Mouse (Mus musculus) right cerebral cortex, postnatal 14 days (tissue): ENCODE data around the gene Ddx28.
"Not testable (repeated sequence)": the region's sequence is repeated elsewhere in the genome, so short reads cannot be mapped to it uniquely, and the experiment has no call there.

Experiments used
- DNase-seq: peaks from one replicate; pipeline ENCODE4 v3.0.0; 2022

Gene Ddx28

DNA sequence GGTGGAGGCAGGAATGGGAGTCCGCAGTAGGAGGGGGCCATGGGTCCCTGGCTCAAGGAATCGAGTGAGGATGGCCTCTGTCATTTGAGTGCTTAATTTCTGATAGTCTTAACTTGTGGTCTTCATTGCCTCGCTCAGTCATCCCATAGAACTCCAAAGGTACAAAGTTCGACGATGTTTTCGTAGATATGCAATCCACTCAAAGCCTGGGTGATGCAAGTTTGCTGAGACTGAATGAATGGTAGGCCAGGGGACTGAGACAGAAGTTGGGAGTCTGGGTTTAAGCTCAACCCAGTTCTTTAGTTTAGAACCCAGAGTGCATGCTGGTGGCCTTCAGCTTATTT lies at the start of gene Ddx28:
Gene Ddx28, minus strand, starts transcription at position 240 of the 344 bp plus-strand sequence.
- no peak for DNase-seq

DNA sequence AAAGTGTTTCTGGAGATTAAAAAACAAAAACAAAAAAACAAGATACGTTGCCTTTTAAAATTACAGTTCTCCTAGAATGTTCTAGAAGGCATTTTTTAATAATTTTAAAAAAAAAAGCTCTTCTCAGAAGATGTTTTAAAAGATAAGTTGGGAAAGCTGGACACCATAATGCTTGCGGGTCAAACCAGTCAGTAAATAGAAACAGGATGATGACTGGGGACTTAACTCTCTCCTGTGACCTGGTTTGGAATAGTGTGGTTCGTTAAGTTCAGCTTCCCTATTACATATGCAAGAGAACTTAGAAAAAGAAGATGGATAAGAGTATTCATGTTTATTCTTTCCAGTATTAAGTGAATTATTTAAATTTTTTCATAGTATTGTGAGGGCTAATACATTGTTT lies 48.8 kb upstream of the Ddx28 start:
- no peak for DNase-seq

DNA sequence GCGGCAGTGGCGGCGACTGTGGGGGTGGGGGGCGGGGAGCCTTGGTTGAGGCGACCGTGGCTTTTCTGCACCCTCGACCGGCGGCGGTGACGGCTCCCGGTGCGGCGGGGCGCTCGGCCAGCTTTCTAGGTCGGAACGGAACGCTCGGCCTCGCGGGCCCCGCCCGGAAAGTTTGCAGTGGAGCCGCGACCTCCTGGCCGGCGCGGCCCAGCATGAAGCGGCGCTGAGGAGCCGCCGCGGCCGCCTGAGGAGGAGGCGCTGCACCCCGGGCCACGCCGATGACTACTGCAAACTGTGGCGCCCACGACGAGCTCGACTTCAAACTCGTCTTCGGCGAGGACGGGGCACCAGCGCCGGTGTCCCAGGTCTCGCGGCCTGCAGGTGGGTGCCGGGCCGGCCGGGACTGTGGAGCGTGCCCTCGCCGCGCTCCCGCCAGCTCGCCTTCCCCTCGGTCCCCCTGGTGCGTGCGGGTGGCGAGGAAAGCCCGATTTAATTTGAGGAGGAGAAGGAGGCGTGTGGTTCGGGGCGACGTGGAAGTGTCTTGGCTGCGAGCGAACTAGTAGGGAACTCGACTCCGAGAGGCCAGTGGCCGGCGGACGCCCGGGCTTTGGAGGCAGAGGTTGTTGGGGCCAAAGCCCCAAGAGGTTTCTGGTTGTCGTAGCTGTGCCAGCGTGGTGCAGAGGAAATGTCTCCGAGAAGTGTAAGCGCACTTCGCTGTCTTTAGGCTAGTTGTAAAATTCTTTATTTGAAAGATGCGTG lies 48.1 kb upstream of the Ddx28 start:
- no peak for DNase-seq

DNA sequence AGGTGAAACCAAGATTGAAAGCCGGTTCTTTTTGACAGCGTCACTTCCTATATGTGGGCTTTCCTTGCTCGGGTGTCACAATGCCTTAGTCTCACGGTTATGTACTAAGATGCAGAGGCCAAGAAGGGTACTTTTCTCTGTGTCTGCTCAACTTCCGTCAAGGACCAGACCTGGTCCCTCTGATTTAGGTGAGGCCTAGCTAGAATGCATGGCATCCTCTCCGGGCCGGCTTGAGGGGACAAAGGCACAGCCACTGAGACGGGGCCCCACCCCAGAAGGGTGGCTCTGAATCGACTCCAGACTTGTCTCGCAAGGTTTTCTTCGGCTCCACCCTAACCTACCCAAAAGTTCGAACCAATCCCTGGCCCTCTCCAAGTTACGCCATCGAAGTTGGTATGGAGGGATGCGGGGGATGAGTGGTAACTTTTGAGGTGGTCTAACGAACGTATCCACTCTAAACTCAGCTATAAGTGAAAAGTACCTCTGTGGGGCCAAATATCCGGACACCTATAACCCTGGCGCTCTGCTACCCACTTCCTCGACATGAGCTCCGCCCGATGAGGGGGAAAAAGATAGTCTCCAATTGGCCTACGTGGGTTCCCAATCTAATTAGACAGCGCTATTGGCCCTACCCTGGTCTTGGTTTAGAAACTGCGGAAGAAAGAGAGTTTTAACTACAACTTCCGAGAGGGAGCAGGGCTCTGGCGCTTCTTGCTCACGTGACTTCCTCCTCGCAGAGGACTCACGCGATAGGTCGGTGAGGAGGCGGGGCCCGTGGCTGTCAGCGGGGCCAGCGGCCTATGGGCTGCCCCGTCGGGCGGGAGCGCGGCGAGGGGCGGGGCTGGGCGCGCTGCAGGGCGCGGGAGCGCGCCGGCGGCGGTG lies 47.3 kb upstream of the Ddx28 start, which contains the start of gene Nfatc3:
Gene Nfatc3, plus strand, starts transcription at position 110 of the 882 bp plus-strand sequence.
- DNase-seq: peak; percentile 95

- no peak for DNase-seq
Measured at GRCm38 (mm10) chr8:106056455-106056982, 44.8 kb upstream of the Ddx28 start.

GRCm38 (mm10) chr8:106055038-106055437 lies 43.4 kb upstream of the Ddx28 start:
- DNase-seq: no peak

DNA sequence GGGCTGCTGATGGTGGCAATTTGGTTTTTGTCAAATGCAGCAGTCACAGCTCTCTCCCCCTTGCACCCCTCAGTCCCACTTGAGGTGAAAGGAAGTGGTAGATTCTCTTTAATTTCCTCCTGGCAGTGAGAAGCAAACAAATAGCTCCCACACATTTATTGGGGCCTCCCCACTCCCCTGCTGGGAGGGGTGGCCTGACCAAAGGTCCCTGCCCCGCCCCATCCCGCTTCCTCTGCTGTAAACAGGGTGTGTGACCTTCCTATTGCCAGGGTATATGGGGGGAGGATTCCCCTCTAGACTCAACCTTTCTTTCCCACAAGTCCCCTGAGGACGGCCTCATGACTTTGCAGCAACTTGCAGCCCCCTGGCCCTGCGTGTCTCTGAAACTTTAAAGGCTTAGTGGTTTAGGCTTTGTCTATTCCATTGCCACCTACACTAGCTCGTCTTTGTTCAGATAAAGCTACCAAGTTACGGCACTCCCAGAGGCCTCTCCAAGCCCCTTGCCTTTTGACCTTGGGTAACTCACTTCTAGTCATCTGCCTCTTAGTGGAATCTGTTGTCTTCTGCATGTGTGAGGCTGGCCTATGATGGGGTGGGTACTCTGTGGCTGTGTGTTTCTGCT lies 42.6 kb upstream of the Ddx28 start:
- DNase-seq: no peak

GRCm38 (mm10) chr8:106052510-106053089 lies 40.9 kb upstream of the Ddx28 start:
- no peak for DNase-seq

DNA sequence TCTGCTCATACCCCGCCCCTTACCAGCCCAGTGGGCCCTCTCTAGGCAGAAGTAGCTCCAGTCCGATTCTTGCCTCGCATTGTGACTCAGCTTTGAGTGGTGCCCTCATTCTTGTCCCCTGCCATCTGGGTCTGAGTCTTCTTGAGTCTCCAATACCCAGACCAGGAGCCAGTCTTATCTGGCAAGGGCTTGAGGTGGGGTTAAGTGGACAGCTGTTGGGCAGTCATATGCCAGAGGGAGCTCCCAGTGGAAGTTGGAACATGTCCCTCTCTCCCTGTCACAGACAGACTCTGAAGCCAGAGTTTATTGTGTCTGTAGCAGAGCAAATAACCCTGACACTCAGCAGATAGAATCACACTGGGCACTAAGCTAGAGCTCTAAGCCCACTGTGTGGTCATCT lies 39.4 kb upstream of the Ddx28 start:
- DNase-seq: no peak

DNA sequence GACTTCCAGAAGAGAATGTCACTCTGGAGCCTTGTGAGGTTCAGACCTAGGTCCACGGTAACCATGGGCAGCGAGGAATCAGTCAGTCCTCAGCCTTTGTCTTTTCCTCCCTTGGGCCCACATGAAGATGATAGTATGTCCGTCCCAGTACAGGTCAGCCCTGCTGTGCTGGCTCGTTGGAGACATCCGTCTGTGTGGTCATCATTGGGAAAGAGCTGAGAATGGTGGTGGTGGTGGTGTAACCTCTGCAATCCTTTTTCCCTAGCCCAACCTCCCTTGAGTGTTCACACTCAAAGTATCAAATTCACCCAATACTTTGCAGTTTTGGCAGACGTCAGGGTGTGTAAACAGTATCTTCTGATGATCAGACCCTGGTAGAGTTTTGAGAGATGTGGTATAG lies 38.2 kb upstream of the Ddx28 start:
- DNase-seq: no peak

- DNase-seq: no peak
Measured at GRCm38 (mm10) chr8:106047854-106048630, 36.4 kb upstream of the Ddx28 start.

DNA sequence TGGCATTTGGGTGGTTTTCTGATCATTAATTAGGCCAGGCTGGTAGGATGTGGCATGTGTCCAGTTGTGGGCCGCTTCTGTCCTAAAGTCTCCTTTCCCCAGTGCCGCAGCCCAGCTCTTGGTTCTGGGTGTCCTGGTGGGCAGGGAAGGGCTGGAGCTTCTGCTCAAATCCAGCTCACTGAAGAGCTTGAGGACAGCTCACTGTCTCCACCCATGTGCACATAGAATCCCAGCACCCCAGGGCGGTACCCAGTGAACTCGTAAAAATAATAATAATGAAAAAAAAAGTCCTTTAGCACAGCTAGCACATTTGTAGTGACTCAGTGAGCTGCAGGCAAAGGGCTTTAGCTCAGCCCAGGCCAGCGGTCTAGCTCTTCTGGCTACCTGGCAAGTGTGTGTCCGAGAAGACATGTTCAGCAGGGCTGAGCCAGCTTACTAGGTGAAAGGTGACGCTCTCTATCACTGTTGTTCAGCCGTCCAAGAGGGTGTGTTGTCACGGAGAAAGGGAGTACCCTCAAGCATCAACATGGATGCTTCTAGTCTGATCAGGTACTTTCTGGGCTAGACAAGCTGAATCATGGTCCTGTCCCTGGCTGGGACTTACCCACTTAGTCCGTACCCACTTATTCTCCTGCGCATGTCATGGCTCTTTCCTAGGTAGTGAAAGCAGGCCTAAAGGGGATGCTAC lies 35.3 kb upstream of the Ddx28 start:
- DNase-seq: no peak

GRCm38 (mm10) chr8:106044151-106044550 lies 32.5 kb upstream of the Ddx28 start:
- no peak for DNase-seq

- DNase-seq: no peak
Measured at GRCm38 (mm10) chr8:106043055-106043454, 31.4 kb upstream of the Ddx28 start.

- no peak for DNase-seq
Measured at GRCm38 (mm10) chr8:106040218-106040617, 28.5 kb upstream of the Ddx28 start.

DNA sequence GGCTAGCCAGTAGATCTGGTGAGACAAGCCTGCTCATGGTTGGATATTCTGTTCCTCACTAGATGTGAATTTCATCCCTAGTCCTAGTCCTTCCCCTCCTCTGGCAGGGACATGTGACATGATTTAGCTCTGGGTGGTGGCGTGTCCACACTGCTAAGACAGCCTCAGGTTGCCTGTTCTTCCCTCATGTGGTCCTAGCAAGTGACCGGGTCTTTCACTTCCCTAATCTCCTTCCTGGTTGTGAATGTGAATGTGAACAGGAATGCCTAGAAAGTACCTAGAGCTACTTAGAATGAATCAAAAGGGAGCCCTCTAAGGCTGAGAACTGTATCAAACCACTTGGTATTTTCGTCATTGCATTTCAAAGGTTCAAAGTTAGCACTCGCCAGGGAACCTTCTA lies 27.9 kb upstream of the Ddx28 start:
- no peak for DNase-seq

DNA sequence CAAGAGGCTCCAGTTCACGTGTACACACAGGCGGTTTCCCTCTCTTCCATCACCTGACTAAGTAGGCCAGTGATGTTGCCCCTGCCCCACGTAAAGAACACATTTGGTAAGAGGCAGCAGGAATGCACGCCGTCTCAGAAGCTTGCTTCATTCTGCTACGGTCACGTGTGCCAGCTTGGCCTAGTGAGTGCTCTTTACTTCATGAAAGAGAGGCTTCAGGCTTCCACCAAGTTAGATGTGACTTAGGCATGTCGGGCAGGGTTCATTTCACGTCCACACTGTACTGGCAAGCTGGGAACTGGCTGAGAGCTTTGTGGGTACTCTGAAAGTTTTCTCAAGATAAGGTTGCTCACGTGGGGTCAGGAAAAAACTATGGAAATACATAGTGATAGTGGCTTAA lies 27.0 kb upstream of the Ddx28 start:
- no peak for DNase-seq

GRCm38 (mm10) chr8:106022483-106022882 lies 10.8 kb upstream of the Ddx28 start:
- peak; percentile 70 for DNase-seq

GRCm38 (mm10) chr8:106018039-106018438 lies 6.4 kb upstream of the Ddx28 start:
- no peak for DNase-seq

- DNase-seq: no peak
Measured at GRCm38 (mm10) chr8:106017130-106017529, 5.4 kb upstream of the Ddx28 start.

DNA sequence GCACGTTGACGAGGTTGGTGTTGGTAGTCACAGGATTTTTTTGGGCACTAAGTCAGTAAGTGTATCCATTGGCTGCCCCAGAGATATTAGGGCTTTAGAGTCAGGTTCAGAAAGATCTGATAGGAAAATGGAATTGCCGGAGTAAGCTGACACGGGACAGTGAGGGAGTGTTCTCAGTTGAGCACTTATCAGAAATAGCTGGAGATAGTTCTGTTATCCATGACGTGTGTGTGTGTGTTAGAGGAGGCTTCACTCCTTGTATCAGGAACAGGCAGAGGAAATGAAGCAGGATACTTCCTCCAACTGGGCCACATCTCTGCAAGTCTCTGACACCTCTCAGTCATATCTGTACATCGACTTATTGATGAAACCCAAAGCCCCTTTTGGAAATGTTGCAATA lies 4.6 kb upstream of the Ddx28 start:
- DNase-seq: no peak

DNA sequence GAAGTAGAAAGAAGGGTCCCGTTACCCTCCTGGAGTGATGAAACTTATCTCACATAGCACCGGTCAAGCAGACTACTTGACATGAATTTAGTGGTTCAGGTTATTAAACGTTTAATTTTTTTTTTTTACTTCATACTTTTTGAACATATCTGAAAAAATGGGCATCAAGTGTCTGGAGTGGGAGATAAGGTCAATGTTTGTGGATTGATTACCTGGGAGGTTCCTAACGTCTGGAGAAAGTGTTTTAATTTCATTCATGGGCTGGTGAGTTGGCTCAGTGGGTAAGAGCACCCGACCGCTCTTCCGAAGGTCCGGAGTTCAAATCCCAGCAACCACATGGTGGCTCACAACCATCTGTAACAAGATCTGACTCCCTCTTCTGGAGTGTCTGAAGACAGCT lies 521 bp upstream of the Ddx28 start:
- DNase-seq: not testable (repeated sequence)
